Mouse (Mus musculus): ENCODE measurements around the gene Ccer1. TPM values are rescaled to one million over a fixed set of nuclear protein-coding genes. Genes with fewer than 3 reads are reported as not detected.

Gene Ccer1
- not detected in 2 replicates for polyA plus RNA-seq (2012; rRNA removed; ENCODE audit: low replicate concordance)

DNA sequence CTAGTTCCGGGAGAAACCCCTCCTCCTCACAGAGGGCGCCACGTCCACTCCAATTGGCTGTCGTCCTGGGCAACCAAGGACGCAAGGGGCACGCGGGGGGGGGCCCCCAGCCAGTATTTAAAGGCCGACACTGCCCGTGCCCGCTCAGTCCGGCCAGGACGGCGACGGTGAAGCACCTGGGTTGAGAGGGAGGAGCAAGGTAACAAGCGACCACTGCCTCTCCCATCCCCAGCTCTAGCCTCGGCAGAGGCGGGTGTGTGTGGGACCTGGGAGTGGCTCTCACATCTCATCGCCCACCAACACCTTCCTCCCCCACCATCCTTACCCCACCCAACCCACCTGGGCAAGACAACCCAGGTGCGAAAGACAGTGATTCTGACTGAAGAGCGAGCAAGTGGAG is at the start of gene Ccer1:
Gene Ccer1 (plus strand): TSS at position 147 of the 400 bp plus-strand sequence.

GRCm38 (mm10) chr10:97643768-97644167 is 49.1 kb upstream of the Ccer1 start, which contains the start of gene Epyc:
Gene Epyc (plus strand): TSS chr10:97644068.

GRCm38 (mm10) chr10:97726655-97727054 is 33.8 kb downstream of the Ccer1 start, which contains the start of gene C030005K15Rik:
Gene C030005K15Rik (minus strand): TSS chr10:97726755.

Other genes with a start within 250 kb of the Ccer1 start
- 870 and 1,320 TPM in 2 replicates for gene Dcn, start 213.4 kb upstream of the Ccer1 start, polyA plus RNA-seq (2012; rRNA removed; ENCODE audit: low replicate concordance)
- gene Lum, start 127.9 kb upstream of the Ccer1 start, polyA plus RNA-seq (2012; rRNA removed; ENCODE audit: low replicate concordance), result 156 and 335 TPM in 2 replicates
- gene Kera, start 86.2 kb upstream of the Ccer1 start, polyA plus RNA-seq (2012; rRNA removed; ENCODE audit: low replicate concordance), result not detected in 2 replicates
- 0.14 TPM in 1 of 2 replicates, not detected in the other for gene Epyc, start 49.0 kb upstream of the Ccer1 start, polyA plus RNA-seq (2012; rRNA removed; ENCODE audit: low replicate concordance)
- not detected in 2 replicates for gene C030005K15Rik, start 33.7 kb downstream of the Ccer1 start, polyA plus RNA-seq (2012; rRNA removed; ENCODE audit: low replicate concordance)

All from subcutaneous adipose tissue, adult 2 months (tissue).